Mouse (Mus musculus) CH12.LX (cell line): ENCODE results near the gene Shisa7. TPM values are rescaled to one million over a fixed set of nuclear protein-coding genes. Genes with fewer than 3 reads are reported as not detected.

Experiments
- DNase-seq: peaks from one replicate; pipeline ENCODE4 v3.0.0-alpha.2; 2013; ENCODE audit errors: extremely low read depth
- H3K27ac ChIP-seq: 2 replicates; pipeline ENCODE4 v1.5.1; 2012; ENCODE audit warnings: low read depth, mild to moderate bottlenecking, control low read depth, moderate library complexity; ENCODE audit not compliant: insufficient read depth
- H3K27me3 ChIP-seq: replicated peaks from 2 replicates; pipeline ENCODE3; 2012; ENCODE audit warnings: inconsistent platforms
- H3K36me3 ChIP-seq, 2 experiments: replicated peaks in 1 of 2; 2 replicates each; pipeline versions ENCODE3 to v1.6.1; 2012; ENCODE audit warnings: inconsistent platforms in 1 of 2, low read length in 1 of 2, mild to moderate bottlenecking in 1 of 2, mixed read lengths in 1 of 2, moderate library complexity in 1 of 2; ENCODE audit not compliant: control insufficient read depth in 1 of 2, insufficient read depth in 1 of 2
- H3K4me1 ChIP-seq, 2 experiments: 2 replicates each; pipeline ENCODE4 v1.6.1; 2012; ENCODE audit warnings: inconsistent platforms in 1 of 2, moderate library complexity in 1 of 2; ENCODE audit not compliant: insufficient read depth in 2 of 2, control insufficient read depth in 1 of 2
- H3K4me2 ChIP-seq: 2 replicates; pipeline ENCODE4 v1.6.1; 2012; ENCODE audit warnings: low read depth, mild to moderate bottlenecking, control low read depth; ENCODE audit not compliant: poor library complexity, insufficient read depth, severe bottlenecking
- H3K4me3 ChIP-seq, 3 experiments: fragments of 150-350 bp in 1 of 3; sonication (generic) in 1 of 3; replicated peaks in 1 of 3; 2 replicates each; pipeline versions ENCODE3 to v1.5.1; 2011 to 2012; ENCODE audit warnings: low read depth in 2 of 3, low read length in 2 of 3, mild to moderate bottlenecking in 2 of 3, moderate library complexity in 2 of 3, control low read depth in 1 of 3, improper control_type of control experiment in 1 of 3, inconsistent platforms in 1 of 3, mixed read lengths in 1 of 3; ENCODE audit not compliant: poor library complexity in 1 of 3
- H3K79me2 ChIP-seq: replicated peaks from 2 replicates; pipeline ENCODE4 v1.6.1; 2012; ENCODE audit warnings: mild to moderate bottlenecking, moderate library complexity; ENCODE audit not compliant: control insufficient read depth, poor library complexity, insufficient read depth, severe bottlenecking; ENCODE audit errors: extremely low read depth
- H3K9ac ChIP-seq: 2 replicates; pipeline ENCODE4 v1.6.1; 2012; ENCODE audit warnings: low read depth, mild to moderate bottlenecking, control low read depth, moderate library complexity; ENCODE audit not compliant: insufficient read depth
- H3K9me3 ChIP-seq: replicated peaks from 2 replicates; pipeline ENCODE3; 2012; ENCODE audit warnings: low read length, inconsistent platforms, mixed read lengths
- CHD2 ChIP-seq: IDR thresholded peaks from 2 replicates; pipeline ENCODE4 v1.6.1; 2011; ENCODE audit warnings: low read length, improper control_type of control experiment
- ELF1 ChIP-seq: IDR thresholded peaks from 2 replicates; pipeline ENCODE4 v1.6.1; 2014; ENCODE audit warnings: low read depth, mild to moderate bottlenecking, inconsistent platforms, low read length, improper control_type of control experiment
- ETS1 ChIP-seq: conservative IDR thresholded peaks from 2 replicates; pipeline ENCODE4 v1.6.1; 2012; ENCODE audit warnings: low read depth, mild to moderate bottlenecking, inconsistent platforms, low read length, improper control_type of control experiment, moderate library complexity
- IRF4 ChIP-seq: IDR thresholded peaks from 2 replicates; pipeline ENCODE4 v1.6.1; 2014; ENCODE audit warnings: low read depth, mild to moderate bottlenecking, inconsistent platforms, low read length, improper control_type of control experiment
- JUN ChIP-seq: IDR thresholded peaks from 2 replicates; pipeline ENCODE4 v1.6.1; 2011; ENCODE audit warnings: low read depth, mild to moderate bottlenecking, low read length, improper control_type of control experiment, moderate library complexity; ENCODE audit not compliant: insufficient read depth
- MAFK ChIP-seq: IDR thresholded peaks from 2 replicates; pipeline ENCODE4 v1.6.1; 2011; ENCODE audit warnings: low read length, improper control_type of control experiment; ENCODE audit not compliant: insufficient replicate concordance
- MAX ChIP-seq: IDR thresholded peaks from 2 replicates; pipeline ENCODE4 v1.6.1; 2011; ENCODE audit warnings: low read length, improper control_type of control experiment
- MAZ ChIP-seq: IDR thresholded peaks from 2 replicates; pipeline ENCODE4 v1.6.1; 2012; ENCODE audit warnings: low read depth, mild to moderate bottlenecking, inconsistent platforms, low read length, improper control_type of control experiment, moderate library complexity
- MEF2A ChIP-seq: IDR thresholded peaks from 2 replicates; pipeline ENCODE4 v1.6.1; 2014; ENCODE audit warnings: low read depth, mild to moderate bottlenecking, inconsistent platforms, low read length, improper control_type of control experiment, borderline replicate concordance
- MYC ChIP-seq: IDR thresholded peaks from 2 replicates; pipeline ENCODE4 v1.6.1; 2011; ENCODE audit warnings: low read depth, mild to moderate bottlenecking, improper control_type of control experiment, low read length
- NRF1 ChIP-seq: IDR thresholded peaks from 2 replicates; pipeline ENCODE4 v1.6.1; 2014; ENCODE audit warnings: low read depth, mild to moderate bottlenecking, inconsistent platforms, low read length, improper control_type of control experiment, moderate library complexity
- POLR2AphosphoS2 ChIP-seq: IDR thresholded peaks from 2 replicates; pipeline ENCODE4 v1.6.1; 2011; ENCODE audit warnings: low read depth, low read length, improper control_type of control experiment
- RAD21 ChIP-seq: IDR thresholded peaks from 2 replicates; pipeline ENCODE4 v1.6.1; 2011; ENCODE audit warnings: low read depth, mild to moderate bottlenecking, low read length, improper control_type of control experiment, moderate library complexity
- RCOR1 ChIP-seq: conservative IDR thresholded peaks from 2 replicates; pipeline ENCODE4 v1.6.1; 2012; ENCODE audit warnings: low read depth, mild to moderate bottlenecking, inconsistent platforms, low read length, improper control_type of control experiment
- SIN3A ChIP-seq: IDR thresholded peaks from 2 replicates; pipeline ENCODE4 v1.6.1; 2012; ENCODE audit warnings: low read length, improper control_type of control experiment, inconsistent platforms
- SMC3 ChIP-seq: IDR thresholded peaks from 2 replicates; pipeline ENCODE4 v1.6.1; 2011; ENCODE audit warnings: low read depth, low read length, improper control_type of control experiment
- USF1 ChIP-seq: IDR thresholded peaks from 2 replicates; pipeline ENCODE4 v1.6.1; 2014; ENCODE audit warnings: low read depth, mild to moderate bottlenecking, inconsistent platforms, low read length, improper control_type of control experiment
- ZC3H11A ChIP-seq: IDR thresholded peaks from 2 replicates; pipeline ENCODE4 v1.6.1; 2012; ENCODE audit warnings: low read depth, mild to moderate bottlenecking, inconsistent platforms, low read length, improper control_type of control experiment
- ZKSCAN1 ChIP-seq: IDR thresholded peaks from 2 replicates; pipeline ENCODE4 v1.6.1; 2012; ENCODE audit warnings: low read depth, inconsistent platforms, low read length, improper control_type of control experiment, borderline replicate concordance
- dilution Hi-C: fragments of 300-500 bp; cut with MboI; formaldehyde crosslinking; loops from 2 replicates; pipeline ENCODE4 v1.14.3; 2020; ENCODE audit warnings: low sequenced_read_pairs; ENCODE audit not compliant: extremely low pct_unique_long_range_greater_than_20kb, extremely low pct_ligation_motif_present
- in situ Hi-C: fragments of 300-500 bp; cut with MboI; formaldehyde crosslinking; loops from 3 replicates; pipeline ENCODE4 v1.14.3; 2019; ENCODE audit warnings: low sequenced_read_pairs, low pct_ligation_motif_present, low pct_unique_long_range_greater_than_20kb, mixed read lengths
- polyA plus RNA-seq: library from polyadenylated mRNA; unstranded; fragments of >175 nt; gene quantifications from 2 replicates; pipeline ENCODE4 v1.2.1, GENCODE M21; 2012; ENCODE audit warnings: low read depth; ENCODE audit not compliant: insufficient read length
- total RNA-seq, 2 experiments: library from RNA; depleted of rRNA; stranded (reverse); fragments of 300-350 nt in 1 of 2; fragments of >200 nt in 1 of 2; gene quantifications; 2 replicates each; pipeline ENCODE4 v1.2.3; 2012 to 2014

Shisa7 gene
- total and polyA plus RNA-seq, 3 experiments: not detected

GRCm38 (mm10) chr7:4825365-4825764, 19.1 kb downstream of the Shisa7 start:
- dilution Hi-C loops: no loop called here
- Histone ChIP-seq H3K27me3 (peaks cover 48% of the 10 kb centered on the region), H3K79me2 (no peaks in the 10 kb centered on the region), H3K9ac (no peak overlapping the region), H3K27ac (no peak overlapping the region), H3K4me1 (peaks cover 0 to 7% of the 10 kb centered on the region in 2 experiments; a peak in 2 of 4 replicates), H3K9me3 (no peaks in the 10 kb centered on the region), H3K36me3 (no peaks in the 10 kb centered on the region), H3K4me2 (no peak overlapping the region), H3K4me3 (no peak overlapping the region)
- in situ Hi-C loops: no loop called here
- no peak for DNase-seq
- TF ChIP-seq RAD21 (no peak), ZKSCAN1 (no peak), IRF4 (no peak), SIN3A (no peak), CHD2 (no peak), JUN (no peak), MYC (no peak), ETS1 (no peak), USF1 (no peak), MAZ (no peak), NRF1 (no peak), POLR2AphosphoS2 (no peak), MAX (no peak)

- no peak for DNase-seq
- H3K79me2 ChIP-seq: no peaks in the 10 kb centered on the region
- no peak overlapping the region for H3K9ac ChIP-seq
- dilution Hi-C loops: no loop called here
- H3K27ac ChIP-seq: no peak overlapping the region
- no peak overlapping the region for H3K4me2 ChIP-seq
- no peaks in the 10 kb centered on the region for H3K36me3 ChIP-seq
- in situ Hi-C loops: no loop called here
- H3K4me1 ChIP-seq: peaks cover 0 to 7% of the 10 kb centered on the region in 2 experiments; a peak in 2 of 4 replicates
- TF ChIP-seq ELF1: no peak
- no peak for TF ChIP-seq ETS1
- TF ChIP-seq RCOR1: no peak
- TF ChIP-seq MEF2A: no peak
- TF ChIP-seq MAFK: no peak
- no peak for TF ChIP-seq ZC3H11A
- TF ChIP-seq SMC3: no peak
- peaks cover 19% of the 10 kb centered on the region for H3K27me3 ChIP-seq
- no peak overlapping the region for H3K4me3 ChIP-seq
- H3K9me3 ChIP-seq: no peaks in the 10 kb centered on the region
Observed at GRCm38 (mm10) chr7:4822162-4822907, 22.2 kb downstream of the Shisa7 start.
